Mouse (Mus musculus) layer of hippocampus, adult 8-10 months (tissue): ENCODE data around the gene Stk32b. TPM values are rescaled to one million over a fixed set of nuclear protein-coding genes. Genes with fewer than 3 reads are reported as not detected.

Experiments
- DNase-seq, 2 experiments: peaks; one replicate each; pipeline ENCODE4 v3.0.0; 2022; ENCODE audit warnings: low spot score in 2 of 2
- total RNA-seq, 4 experiments: library from RNA; stranded (reverse); gene quantifications; 2 replicates each; pipeline ENCODE4 v1.2.4; 2022

Gene Stk32b
- total RNA-seq, 4 experiments from 2014 or later: 3.7 to 7.8 (median 5.3) TPM

DNA sequence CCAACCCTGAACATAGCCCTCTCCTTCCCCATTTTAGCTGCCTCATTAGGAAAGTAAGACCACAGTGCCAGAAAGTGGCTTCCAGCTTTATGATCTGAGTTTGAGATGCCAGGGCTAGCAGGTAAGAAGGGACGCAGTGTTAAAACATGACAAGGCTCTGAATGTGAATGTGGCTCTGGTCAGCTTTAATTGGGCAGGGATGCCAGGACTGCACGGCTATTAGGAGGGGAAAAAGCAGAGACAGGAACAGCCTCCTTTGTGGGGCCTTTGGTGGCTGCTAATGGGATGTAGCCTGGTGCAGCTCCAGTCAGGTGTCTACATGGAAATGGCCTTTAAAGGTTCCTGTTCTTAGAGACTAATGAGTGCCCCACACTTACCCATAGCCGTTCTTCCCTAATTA, 52.0 kb downstream of the Stk32b start:
- DNase-seq: no peak

DNA sequence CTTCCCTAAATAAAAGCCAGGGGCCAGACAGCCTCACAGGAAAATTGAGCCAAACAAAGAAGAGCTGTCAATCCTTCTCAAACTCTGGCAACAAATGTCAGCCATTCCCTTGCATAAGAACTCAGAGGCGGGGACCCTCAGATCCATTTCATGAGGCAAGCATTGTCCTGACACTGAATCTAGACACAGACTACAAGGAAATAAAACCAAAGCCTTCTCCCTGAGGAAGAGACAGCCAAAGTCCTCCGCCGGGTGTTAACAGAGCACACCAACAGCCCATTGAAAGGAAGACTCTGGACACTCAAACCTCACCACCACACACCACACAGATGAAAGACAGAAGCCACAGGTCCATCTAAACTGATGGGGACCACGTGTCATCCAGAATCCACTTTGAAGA, 57.8 kb downstream of the Stk32b start:
- no peak for DNase-seq

DNA sequence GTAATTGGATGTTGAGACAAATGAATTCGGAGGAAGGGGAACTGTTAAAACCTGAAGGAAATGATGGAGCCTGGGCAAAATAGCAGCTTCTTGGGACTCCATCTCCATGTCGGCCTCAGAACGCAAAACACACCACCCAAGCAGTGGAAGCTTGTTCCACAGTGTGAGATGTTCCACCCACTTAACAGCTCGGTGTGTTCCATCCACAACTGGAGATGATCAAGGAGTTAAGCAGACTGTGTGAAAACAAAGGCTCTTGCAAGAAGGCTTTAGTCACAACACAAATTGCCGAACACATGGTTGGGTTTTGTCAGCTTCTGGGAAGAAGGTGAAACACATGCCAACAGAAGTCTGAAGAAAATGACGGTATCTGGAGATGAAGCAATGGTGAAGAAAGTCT, 59.2 kb downstream of the Stk32b start:
- peak; percentile 13 to 20 for DNase-seq

DNA sequence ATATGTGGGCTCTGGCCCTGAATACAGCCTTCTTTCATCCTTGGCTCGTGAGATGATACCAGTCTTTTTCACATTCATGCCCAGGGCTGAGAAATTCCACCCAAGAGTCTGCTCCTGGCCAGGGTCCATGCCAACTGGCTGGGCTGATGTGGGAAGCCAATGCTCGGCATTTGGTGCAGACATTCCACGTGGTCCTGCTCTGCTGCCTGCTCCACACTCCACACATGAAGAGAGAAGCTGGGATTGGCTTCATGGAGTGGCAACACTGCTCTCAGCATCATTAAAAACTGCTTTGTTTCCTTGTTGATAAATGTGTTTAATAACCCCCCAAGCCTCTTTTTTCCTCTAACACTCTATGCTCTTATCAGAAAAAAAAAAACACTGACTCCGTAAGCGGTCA, 61.8 kb downstream of the Stk32b start:
- DNase-seq: no peak

DNA sequence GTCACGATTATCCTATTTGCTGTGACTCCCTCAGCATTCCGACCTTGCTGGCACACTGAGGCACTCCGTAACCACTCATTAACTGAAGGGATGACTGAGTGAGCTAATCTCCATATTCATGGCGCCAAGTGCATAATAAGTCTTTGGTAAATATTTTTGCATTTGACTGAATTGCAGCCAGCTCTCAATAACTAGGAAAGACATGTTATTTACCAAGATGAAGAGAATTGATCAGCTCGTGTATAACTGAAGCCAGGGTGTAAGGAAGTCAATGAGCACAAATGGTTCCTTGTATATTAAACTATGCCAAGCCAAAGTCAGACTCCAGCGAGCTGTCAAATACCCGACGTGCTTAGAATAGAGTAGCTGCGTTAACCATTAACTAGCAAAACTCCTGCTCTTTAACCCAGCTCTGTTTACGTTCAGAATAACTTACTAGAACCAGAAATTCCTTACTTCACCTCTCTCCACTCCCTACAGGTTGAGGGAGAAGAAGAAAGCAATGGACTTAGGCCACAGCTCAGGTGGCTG, 66.2 kb downstream of the Stk32b start:
- DNase-seq: no peak

DNA sequence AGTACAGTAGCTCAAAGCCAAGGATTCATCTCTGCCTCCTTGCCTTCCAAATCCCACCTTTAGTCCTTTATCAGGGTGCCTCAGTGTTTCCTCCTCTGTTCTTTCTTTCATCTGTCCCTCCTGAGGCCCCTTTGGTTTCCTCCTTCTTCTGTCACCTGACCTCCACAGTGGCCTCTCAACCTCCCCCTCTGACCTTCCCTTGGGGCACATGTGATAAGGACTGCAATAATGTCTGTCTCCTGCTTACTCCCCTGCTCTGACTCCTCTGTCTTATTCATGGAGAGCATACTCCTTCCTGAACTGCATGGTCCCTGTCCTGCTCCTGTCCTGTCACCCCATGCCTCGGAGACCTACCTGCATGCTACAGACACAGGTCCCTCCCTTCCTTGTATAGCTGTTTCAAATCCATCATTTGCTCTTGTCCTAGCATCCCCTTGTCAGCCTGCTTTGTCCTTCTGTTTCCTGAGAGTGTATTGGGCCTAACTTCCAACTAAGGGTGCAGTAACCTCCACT, 66.8 kb downstream of the Stk32b start:
- DNase-seq: no peak

DNA sequence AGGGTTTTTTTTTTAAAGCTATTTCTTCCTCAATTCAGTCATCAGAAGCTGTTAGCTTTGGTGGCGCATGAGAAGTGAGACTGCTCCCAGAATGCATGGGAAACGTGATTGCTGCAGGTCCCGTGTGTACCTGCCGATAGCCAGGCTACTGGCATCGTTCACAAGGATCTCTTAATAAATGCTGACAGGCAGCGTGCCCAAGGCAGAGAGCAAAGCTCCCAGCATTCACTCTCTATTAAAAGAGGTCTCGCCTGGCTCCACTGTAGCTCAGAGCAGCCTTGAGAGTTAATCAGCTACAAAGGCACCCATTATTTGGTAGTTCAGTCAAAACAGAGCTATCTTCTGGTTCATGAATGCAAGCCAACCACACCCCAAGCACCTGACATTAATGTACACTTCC, 72.9 kb downstream of the Stk32b start:
- DNase-seq: no peak

DNA sequence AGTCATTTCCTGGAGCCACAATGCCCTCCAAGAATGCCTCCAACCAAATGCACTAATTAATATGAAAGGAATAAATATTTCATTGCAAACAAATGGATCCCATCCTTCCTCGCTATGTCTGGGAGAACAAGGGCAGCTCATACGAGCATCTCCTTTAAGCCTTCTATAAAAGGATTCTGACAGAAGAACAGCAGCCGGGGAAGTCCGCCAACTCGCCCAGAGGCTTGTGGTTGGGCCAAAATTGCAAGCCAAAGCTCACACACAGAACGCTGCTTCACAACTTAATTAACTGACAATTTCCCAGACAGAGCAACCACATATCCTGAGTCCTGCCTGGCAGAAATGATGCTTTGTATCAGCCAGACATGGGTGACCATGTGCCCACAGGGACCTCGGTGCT, 74.5 kb downstream of the Stk32b start:
- no peak for DNase-seq

DNA sequence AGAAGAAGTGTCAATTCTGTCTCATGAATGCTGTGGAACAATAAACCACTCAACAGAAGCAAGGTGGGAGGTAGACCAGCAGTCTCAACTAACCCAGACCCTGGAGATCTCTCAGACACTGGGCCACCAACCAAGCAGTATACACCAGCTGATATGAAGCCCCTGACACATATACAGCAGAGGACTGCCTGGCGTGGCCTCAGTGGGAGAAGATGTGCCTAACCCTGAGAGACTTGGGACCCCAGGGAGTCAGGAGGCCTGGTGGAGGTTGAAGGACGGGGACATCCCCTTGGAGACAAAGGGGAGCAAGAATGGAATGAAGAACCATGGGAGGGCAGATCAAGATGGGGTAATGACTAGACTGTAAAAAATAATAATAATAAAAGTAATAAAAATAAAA, 82.2 kb downstream of the Stk32b start:
- DNase-seq: no peak

DNA sequence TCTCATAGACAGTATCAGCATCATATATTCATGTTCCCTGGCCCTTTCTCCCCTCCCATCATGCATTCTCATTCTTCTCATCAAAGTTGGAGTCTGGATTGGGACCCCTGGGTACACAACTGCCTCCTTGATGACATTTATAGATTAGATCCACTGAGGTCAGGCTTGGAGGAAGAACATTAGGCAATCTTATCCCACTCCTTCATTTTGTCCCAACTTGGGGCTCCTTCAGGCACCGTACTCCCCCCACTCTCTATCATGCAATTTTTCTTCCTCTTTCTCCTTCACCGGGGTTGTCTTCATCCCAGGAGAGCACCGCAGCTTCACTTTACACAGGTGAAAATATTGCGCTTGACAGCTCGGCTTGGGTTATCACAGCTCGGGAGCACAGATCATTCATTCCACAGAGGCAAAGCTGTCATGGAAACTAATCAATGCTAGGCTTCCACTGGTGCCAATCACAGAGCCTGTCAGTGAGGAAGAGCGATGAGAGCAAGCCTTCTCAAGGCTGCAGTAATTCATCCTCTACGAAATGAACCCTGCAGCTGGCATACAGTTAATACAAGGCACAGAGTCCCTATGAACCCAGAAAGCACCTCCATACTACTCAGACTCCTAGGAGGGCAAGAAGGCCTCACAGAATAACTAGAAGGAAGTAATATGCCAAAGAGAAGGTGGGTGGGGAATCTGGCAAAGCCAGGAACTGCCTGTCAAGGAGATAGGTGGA, 89.4 kb downstream of the Stk32b start:
- no peak for DNase-seq

DNA sequence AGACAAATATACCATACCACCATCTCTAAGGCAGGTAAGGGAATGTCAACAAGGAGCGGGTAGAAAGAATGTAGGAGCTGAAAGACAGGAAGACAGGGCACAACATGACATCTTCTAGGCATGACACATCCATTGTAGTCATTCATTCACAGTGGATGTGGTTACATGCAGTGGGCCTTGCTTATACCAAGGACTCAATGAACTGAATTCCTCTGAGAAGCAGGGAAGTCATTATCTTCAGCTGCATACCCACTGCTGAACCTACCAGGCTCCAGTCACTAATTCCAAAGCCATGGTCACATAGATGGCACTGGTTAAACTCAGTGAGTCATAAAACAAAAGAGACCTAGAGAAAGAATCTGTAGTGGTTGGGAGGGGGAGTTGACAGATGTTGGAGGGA, 105.1 kb downstream of the Stk32b start:
- no peak for DNase-seq

DNA sequence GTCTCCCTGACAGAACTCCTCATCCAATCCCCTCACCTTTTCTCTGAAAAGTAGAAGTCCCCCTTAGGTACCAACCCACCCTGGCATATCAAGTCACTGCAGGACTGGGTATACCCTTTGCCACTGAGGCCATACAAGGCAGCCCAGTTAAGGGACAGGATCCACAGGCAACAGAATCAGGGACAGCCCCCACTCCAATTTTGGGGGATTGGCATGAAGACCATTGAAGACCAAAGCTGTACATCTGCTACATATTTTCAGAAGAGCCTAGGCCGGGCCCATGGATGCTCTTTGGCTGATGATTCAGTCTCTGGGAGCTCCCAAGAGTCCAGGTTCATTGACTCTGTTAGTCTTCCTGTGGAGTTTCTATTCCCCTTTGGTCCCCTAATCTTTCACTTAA, 117.4 kb downstream of the Stk32b start:
- DNase-seq: no peak

DNA sequence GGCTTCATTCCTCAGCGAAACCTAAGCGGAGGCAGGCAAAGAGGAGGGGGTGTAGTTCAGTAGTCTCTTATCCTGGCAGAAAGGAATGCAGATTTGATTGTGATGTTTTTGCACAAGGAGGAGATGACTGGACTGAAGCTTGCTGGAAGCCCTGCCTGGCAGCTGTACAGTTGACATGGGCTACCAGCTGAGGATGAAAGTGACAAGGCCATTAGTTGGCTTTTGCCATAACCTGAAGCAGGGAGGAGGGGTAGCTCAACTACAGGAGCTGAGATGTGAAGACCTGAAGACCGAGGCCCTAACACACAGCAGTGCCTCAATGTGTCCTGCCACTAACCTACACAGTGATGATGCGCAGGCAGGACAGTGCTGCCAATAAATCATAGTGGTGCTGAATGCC, 118.7 kb downstream of the Stk32b start:
- no peak for DNase-seq

DNA sequence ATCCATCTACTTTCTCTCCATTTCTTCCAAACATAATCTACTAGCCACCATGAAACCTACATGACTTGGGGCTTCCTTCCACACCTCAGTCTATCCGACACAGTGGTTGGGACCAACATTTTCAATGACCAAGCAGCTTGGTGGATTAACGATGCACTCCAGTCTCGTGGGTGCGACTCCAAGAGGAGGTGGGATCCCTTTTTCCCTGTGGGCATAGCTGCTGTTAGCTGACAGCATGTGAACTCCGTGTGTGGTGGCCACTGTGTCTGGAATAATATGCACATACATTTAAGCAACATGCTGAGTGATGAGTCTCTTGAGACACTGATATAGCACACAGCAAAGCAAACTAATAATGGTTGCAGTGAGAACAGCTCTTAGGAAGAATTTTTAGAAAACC, 124.6 kb downstream of the Stk32b start:
- DNase-seq: no peak

DNA sequence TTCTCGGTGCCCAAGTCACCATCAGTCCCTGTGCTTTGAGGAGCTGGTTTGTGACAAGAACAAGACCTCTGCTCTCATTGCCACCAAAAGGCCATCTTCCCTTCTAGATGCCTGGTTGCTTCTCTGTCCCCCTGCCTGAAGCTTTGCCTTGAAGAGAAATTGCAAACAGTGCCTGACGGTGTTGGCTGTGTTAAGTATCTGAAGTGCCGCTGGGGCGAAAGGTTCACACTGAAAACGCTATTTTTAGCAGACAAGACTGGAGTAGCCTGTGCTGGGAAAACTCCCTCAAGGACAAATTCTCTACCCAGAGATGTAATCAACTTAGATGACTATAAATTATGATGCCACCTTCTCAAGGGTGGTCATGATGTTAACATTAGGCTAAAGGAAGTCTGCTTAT, 129.1 kb downstream of the Stk32b start:
- no peak for DNase-seq

DNA sequence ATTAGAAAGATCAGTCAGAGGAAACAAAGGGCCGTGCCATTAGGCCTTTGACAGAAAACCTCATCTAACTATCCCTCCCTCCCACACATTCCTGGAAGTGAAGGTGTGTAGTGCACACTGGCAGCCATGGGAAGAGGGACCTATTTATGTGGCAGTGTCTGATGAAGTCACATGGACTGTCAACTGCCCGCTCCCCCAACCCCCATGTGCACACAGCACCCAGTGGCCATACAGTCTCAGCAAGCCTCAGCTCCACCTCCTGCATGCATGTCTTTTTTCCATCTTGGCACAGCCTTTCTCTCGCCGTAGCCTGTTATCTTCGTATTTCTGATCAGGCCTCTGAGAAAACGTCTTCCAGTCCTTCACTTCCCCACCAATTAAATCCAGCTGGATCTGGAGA, 130.9 kb downstream of the Stk32b start:
- DNase-seq: no peak

DNA sequence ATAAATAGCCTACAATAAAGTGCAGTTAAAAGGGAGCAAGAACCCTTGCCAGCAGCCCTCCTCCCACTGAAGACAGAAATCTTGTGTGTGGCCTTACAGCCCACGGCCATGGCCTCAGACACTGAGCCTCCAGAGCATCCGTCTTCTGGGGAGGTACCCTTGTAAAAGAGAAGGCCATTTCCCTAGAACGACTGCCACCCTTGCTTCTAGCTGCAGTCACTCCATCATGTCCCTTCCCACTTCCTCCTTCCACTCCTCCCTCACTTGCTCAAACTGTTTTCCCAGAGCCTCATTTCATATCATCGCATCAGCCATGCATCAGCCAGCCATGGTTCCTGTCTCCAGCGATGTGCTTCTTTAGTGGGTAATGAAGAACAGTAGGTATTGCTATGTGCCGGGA, 141.5 kb downstream of the Stk32b start:
- no peak for DNase-seq

DNA sequence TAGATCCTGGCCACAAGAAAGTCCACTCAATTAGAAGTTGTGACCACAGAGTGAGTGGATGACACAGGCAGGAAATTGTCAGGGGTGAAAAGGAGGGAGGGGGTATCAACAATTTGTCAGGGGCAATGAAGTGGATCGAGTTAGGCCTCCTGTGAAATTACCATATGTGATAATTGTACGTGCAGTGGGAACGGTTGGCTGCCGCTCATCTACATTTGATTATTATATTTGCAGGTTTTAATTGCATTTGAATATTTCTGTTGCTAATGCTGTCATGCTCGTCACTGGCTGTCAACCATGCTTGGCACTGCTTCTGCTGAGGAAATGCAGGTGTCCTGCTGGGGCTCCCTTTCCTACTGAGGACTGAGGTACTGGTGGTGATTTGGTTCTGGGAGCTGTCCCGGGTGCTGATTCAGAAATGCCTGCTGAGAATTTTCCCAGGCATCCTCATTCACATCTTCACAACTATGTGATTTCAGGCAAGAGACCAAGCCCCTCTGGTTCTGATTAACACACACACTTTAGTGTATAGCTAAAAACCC, 159.6 kb downstream of the Stk32b start:
- DNase-seq: no peak

DNA sequence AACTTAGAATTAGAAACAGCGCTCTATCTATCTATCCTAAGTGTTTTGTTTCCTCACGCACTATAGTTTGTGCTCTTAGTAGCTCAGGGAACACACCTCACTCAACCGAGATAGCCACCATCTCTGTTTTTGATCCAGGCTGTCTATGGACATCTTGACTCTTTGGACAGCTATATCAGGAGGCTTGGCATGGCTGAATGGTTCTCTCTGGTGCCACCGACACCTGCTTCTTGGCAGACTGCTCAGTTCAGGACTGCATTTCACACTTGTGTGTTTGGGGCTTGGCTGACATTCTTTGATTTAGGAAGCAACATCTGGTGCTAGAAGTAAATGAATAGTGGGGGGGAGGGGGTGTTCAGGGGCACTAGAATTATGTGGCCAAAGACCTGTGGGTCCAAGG, 162.7 kb downstream of the Stk32b start:
- DNase-seq: no peak

DNA sequence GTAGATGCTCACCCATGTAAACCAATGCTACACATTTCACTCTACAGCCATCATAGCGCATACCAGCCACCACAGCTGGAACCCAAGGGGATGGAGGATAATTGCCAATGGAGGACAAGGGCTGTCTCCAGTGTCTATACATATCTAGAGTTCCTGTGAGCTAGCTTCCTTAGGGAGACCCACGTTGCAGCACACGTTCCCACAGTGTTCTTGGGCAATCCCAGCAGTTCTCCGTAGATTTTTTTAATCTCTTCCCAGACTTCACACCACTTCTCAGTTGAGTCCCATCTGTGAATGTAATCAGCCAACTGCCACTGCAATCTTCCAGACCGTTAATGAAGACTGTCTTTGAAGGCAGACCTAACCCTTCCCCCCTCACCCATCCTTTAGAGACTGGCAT, 165.3 kb downstream of the Stk32b start:
- DNase-seq: peak; percentile 7

DNA sequence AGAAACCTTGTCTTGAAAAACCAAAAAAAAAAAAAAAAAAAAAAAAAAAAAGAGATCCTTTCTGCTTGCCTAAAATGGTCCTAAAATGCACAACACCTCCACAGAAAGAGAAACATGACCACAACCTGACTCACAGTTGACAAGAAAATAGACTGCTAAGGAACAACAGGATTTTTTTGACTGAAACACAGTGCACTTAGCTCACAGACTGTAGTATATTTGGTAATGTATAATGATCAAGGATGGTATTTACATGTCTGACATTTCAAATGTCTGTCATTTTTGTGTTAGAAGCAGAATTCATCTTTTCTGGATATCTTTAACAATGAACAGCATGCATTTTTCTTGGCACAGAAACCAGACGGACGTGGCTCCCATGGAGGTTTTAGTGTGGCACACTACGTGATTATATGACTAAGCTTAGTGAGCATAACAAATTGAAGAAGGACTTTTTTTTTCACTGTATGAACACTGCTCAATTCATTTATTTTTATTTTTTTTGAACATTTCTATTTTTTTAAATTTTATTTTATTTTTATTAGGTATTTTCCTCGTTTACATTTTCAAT, 181.2 kb downstream of the Stk32b start:
- no peak for DNase-seq

DNA sequence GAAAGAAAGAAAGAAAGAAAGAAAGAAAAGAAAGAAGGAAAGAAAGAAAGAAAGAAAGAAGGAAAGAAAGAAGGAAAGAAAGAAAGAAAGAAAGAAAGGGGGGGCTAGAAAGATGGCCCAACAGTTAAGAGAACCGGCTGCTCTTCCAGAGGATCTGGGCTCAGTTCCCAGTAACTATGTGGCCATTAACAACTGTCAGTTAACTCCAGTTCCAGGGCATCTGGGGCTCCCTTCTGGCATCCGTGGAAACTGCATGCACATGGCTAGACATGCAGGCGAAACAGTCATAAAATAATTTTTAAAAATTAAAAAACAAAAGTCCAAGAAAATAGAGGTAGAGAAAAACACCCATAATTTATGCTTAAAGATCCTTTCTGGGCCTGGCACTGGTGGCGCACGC, 181.7 kb downstream of the Stk32b start:
- peak in 1 of 2 experiments; percentile 6 for DNase-seq

DNA sequence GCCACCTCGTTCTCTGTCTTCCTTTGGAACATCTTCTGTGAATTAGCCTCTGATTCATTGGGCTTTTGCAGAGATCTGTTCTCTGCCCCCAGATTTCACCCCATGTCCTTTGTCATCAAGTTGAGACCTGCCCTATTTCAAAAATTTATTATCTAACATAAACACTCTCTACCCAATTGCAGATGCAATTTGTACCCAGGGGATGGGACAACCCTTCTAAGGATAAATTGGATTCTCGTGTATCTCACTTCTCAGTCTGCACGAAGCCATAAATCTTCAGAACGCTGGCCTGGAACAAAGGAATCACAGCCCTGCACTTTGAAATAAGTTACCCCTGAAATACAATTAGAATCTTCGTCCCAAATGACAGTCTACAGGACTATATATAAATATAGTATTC, 191.6 kb downstream of the Stk32b start:
- DNase-seq: no peak
